Mouse (Mus musculus) midbrain, embryonic 14.5 days (tissue): Measurements from ENCODE around the gene Rnf111. TPM values are rescaled to one million over a fixed set of nuclear protein-coding genes. Genes with fewer than 3 reads are reported as not detected.
"Not testable (repeated sequence)": the region's sequence is repeated elsewhere in the genome, so short reads cannot be mapped to it uniquely, and the experiment has no call there.

Experiments
- ATAC-seq: fragments of 200-750 bp; cut with Nextera tagmentation; 2 replicates; pipeline ENCODE4 v1.8.0; 2017; ENCODE audit warnings: moderate number of reproducible peaks, moderate library complexity; ENCODE audit not compliant: low FRiP score, low TSS enrichment
- DNase-seq: peaks from one replicate; pipeline ENCODE4 v3.0.0-alpha.2; 2015
- H3K27ac ChIP-seq: fragments of 300-500 bp; sonication (generic); replicated peaks from 2 replicates; pipeline ENCODE4 v1.5.1; 2014; ENCODE audit warnings: mild to moderate bottlenecking, low read depth, low read length, moderate library complexity
- H3K27me3 ChIP-seq: fragments of 300-500 bp; sonication (generic); 2 replicates; pipeline ENCODE4 v1.6.1; 2014; ENCODE audit warnings: low read length, control low read depth, mixed read lengths; ENCODE audit not compliant: control insufficient read depth, insufficient read depth
- H3K36me3 ChIP-seq: fragments of 300-500 bp; sonication (generic); 2 replicates; pipeline ENCODE4 v1.6.1; 2014; ENCODE audit warnings: low read length, control low read depth; ENCODE audit not compliant: control insufficient read depth, insufficient read depth
- H3K4me1 ChIP-seq: fragments of 300-500 bp; sonication (generic); 2 replicates; pipeline ENCODE4 v1.6.1; 2014; ENCODE audit warnings: mild to moderate bottlenecking, antibody characterized with exemption, low read length, control low read depth; ENCODE audit not compliant: control insufficient read depth, insufficient read depth
- H3K4me2 ChIP-seq: fragments of 300-500 bp; sonication (generic); 2 replicates; pipeline ENCODE4 v1.6.1; 2014; ENCODE audit warnings: mild to moderate bottlenecking, low read length, moderate library complexity
- H3K4me3 ChIP-seq: fragments of 300-500 bp; sonication (generic); replicated peaks from 2 replicates; pipeline ENCODE4 v1.5.1; 2014; ENCODE audit warnings: low read depth, low read length
- H3K9ac ChIP-seq: fragments of 300-500 bp; sonication (generic); replicated peaks from 2 replicates; pipeline ENCODE4 v1.6.1; 2014; ENCODE audit warnings: mild to moderate bottlenecking, low read length, moderate library complexity
- H3K9me3 ChIP-seq: fragments of 300-500 bp; sonication (generic); 2 replicates; pipeline ENCODE4 v1.6.1; 2016; ENCODE audit warnings: low read length, control low read depth, mixed read lengths; ENCODE audit not compliant: control insufficient read depth
- WGBS: fragments of 180-500 bp; shearing (Covaris S2); extraction: QIAGEN DNeasy Blood & Tissue Kit; methylation state at CpG from one replicate; pipeline ENCODE4 v1.1.7; 2014; 5-methylcytosine and 5-hydroxymethylcytosine counted together
- polyA plus RNA-seq: library from polyadenylated mRNA; unstranded; fragments of >200 nt; fragmentation: Nextera tagmentation; extraction: Ambion mirVana; gene quantifications from 2 replicates; pipeline ENCODE4 v1.2.1, GENCODE M21; 2014

Gene Rnf111
- polyA plus RNA-seq = 37.5 and 38.9 TPM in 2 replicates

DNA sequence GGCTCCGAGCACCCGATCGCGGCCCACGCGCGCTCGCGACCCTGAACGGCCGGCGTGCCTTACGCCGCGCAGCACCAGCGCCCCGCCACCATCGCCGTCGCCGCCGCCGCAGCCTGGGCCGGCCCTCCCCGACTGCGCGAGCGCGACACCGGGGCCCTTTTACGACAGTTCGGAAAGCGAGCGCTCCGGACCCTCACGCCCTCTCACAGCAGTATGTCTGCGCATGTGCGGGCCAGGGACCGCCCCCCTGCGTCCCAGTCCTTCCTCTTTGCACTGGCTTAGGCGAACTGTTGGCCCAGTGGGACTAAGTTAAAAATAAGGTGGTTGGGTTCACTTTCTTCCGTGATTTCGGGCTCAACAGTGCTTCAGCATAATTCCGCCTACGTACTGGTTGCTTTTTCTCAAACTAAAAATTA, at the start of gene Rnf111:
Gene Rnf111, minus strand, starts transcription at position 100 of the 416 bp plus-strand sequence.
- H3K9me3 ChIP-seq = no peaks in the 10 kb centered on the region
- peak; percentile 97 for ATAC-seq
- H3K4me1 ChIP-seq = peaks cover 14% of the 10 kb centered on the region
- H3K4me3 ChIP-seq = peak within 1 kb of the TSS; percentile 88
- H3K4me2 ChIP-seq = peak within 1 kb of the TSS; percentile 64
- under 1% methylated on average over 45 of the region's 45 CpGs for WGBS
- 0 out of 2 replicates have a peak, but pooled peaks cover 4% of the 10 kb centered on the region for H3K36me3 ChIP-seq
- H3K27me3 ChIP-seq = no peaks in the 10 kb centered on the region
- peak within 1 kb of the TSS; percentile 96 for H3K9ac ChIP-seq
- peak within 1 kb of the TSS; percentile 99 for H3K27ac ChIP-seq
- DNase-seq = peak; percentile 97

DNA sequence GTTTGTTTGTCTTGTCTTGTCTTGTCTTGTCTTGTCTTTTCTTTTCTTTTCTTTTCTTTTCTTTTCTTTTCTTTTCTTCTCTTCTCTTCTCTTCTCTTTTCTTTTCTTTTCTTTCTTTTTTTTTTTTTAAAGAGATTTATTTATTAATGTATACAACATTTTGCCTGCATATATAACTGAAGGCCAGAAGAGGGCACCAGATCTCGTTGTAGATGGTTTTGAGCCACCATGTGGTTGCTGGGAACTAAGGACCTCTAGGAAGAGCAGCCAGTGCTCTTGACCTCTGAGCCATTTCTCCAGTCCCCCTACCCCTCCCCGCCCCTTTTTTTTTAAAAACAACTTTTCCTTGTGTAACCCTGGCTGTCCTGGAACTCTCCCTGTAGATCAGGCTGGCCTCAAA, 48.7 kb upstream of the Rnf111 start:
- not testable (repeated sequence) for H3K27me3 ChIP-seq, H3K4me2 ChIP-seq

DNA sequence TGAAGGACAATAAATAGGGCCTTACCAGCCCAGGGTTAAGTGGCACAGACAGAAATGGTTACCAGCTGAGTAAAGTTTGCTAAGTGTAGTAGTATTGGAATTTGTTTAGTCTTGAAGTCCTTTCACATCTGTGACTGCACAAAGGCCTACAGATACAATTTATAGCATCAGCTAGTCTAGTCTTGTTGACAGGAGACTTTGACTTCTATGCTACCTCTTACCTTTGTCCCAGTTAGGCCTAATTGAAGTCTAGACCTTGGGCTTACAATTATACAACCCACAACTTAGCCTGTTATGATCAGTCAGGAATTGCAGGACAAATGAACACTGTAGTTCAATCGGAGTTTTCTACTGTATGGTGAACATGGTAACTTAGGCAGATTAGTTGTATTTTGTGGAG, 48.0 kb upstream of the Rnf111 start:
- Histone ChIP-seq H3K4me1 (0 out of 2 replicates have a peak, but pooled peaks cover 4% of the 10 kb centered on the region), H3K9ac (no peak overlapping the region), H3K9me3 (no peaks in the 10 kb centered on the region; the same call in 1 of the 2 replicates), H3K36me3 (peaks cover 3% of the 10 kb centered on the region; the same call in 1 of the 2 replicates), H3K4me2 (no peak overlapping the region), H3K27ac (no peak overlapping the region), H3K4me3 (no peak overlapping the region), H3K27me3 (no peaks in the 10 kb centered on the region)
- ATAC-seq (no peak), DNase-seq (no peak)
- 98% methylated on average over 1 of the region's 1 CpGs for WGBS

More for the DNA sequence above, 48.7 kb upstream of the Rnf111 start:
- H3K9me3 ChIP-seq, H3K4me1 ChIP-seq, H3K27ac ChIP-seq, H3K36me3 ChIP-seq, H3K9ac ChIP-seq, ATAC-seq, H3K4me3 ChIP-seq, DNase-seq: not testable (repeated sequence)
- 93% methylated on average over 2 of the region's 2 CpGs for WGBS

DNA sequence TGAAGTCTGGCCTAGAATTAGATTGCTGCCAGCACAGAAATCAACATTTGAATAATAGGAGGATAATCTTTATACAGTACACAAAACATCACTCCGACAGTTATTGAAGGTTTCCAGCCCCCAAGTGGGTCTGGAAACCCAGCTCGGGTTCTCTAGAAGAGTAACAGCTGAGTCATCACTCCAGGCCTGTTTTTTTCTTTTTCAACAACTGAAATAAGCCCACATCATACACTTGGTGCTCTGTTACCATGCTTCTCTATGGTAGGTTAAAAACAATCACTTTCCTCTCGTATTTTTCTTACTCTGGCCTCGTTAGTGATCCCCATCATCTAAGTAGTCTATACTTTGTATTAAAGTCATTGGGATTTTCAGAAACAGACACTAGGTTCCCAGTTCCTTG, 44.8 kb upstream of the Rnf111 start:
- H3K4me2 ChIP-seq = no peak overlapping the region
- no peak for ATAC-seq
- WGBS = 85% methylated on average over 4 of the region's 4 CpGs

DNA sequence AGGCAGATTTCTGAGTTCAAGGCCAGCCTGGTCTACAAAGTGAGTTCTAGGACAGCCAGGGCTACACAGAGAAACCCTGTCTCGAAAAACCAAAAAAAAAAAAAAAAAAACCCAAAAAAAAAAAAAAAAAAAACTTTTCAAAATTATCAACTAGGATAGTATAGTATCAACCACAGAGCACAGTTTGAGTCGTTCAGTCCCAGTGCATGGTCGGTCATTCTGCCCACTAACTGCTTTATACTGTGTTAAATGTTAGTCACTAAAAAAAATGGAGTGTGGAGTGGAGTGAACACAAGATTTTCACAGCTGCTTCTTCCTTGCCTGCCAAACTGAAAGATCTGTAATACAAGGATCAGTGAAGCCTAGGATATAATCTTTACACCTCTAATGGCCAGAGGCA, 43.1 kb upstream of the Rnf111 start:
- H3K36me3 ChIP-seq, H3K9ac ChIP-seq, H3K4me3 ChIP-seq, H3K9me3 ChIP-seq, DNase-seq, ATAC-seq, H3K27ac ChIP-seq, H3K27me3 ChIP-seq, H3K4me2 ChIP-seq: not testable (repeated sequence)
- 74% methylated on average over 3 of the region's 3 CpGs for WGBS
- peaks cover 19% of the 10 kb centered on the region for H3K4me1 ChIP-seq

More for the DNA sequence above, 44.8 kb upstream of the Rnf111 start:
- Histone ChIP-seq H3K4me3 (no peak overlapping the region), H3K27ac (no peak overlapping the region), H3K9ac (no peak overlapping the region), H3K27me3 (no peaks in the 10 kb centered on the region), H3K4me1 (peaks cover 19% of the 10 kb centered on the region), H3K9me3 (no peaks in the 10 kb centered on the region; the same call in 1 of the 2 replicates), H3K36me3 (peaks cover 3% of the 10 kb centered on the region; the same call in 1 of the 2 replicates)
- no peak for DNase-seq

DNA sequence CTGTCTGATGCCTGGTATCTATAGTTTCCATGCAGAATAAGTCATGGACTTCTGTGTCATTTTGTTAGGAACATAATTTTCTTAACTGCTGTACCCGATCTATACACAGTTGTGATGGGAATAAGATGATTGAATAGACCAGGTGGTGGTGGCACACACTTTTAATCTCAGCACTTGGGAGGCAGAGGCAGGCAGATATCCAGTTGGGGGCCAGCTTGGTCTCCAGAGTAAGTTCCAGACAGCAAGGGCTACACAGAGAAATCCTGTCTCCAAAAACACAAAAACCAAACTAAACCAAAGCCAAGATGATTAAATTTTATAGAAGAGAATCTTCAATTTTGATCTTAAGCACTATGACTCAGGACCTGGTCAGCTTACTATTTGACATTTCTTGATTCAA, 41.3 kb upstream of the Rnf111 start:
- WGBS = 85% methylated on average over 1 of the region's 1 CpGs
- ATAC-seq = no peak
- Histone ChIP-seq H3K27ac (no peak overlapping the region), H3K4me1 (peaks cover 19% of the 10 kb centered on the region), H3K36me3 (no peaks in the 10 kb centered on the region; the same call in 1 of the 2 replicates), H3K4me3 (no peak overlapping the region), H3K4me2 (no peak overlapping the region), H3K9me3 (no peaks in the 10 kb centered on the region), H3K27me3 (no peaks in the 10 kb centered on the region), H3K9ac (no peak overlapping the region)
- DNase-seq = no peak

DNA sequence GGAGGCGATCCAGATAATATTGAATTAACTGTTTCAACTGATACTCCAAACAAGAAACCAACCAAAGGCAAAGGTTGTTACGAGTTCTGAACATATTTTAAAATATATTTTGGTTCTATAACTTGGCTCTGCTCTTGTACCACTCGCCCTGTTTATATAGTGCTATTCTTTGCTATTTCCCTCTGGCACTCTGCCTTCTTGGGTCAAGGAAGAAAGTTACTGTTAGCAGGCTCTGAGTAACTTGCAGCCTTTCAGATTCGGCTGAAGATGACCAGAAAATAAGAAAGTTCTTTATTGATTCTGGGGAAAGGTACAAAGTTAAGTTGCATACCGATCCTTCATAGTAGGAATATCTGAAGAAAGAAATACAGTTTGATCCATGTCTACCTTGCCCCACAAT, 40.5 kb upstream of the Rnf111 start:
- Histone ChIP-seq H3K27me3 (no peaks in the 10 kb centered on the region), H3K36me3 (no peaks in the 10 kb centered on the region; the same call in 1 of the 2 replicates), H3K4me3 (peak overlapping the region; percentile 84), H3K4me2 (peak overlapping the region; percentile 79), H3K9ac (no peak overlapping the region; the same call in 1 of the 2 replicates), H3K9me3 (no peaks in the 10 kb centered on the region), H3K27ac (no peak overlapping the region), H3K4me1 (peaks cover 19% of the 10 kb centered on the region)
- no peak for DNase-seq
- 69% methylated on average over 5 of the region's 5 CpGs for WGBS
- ATAC-seq = no peak

DNA sequence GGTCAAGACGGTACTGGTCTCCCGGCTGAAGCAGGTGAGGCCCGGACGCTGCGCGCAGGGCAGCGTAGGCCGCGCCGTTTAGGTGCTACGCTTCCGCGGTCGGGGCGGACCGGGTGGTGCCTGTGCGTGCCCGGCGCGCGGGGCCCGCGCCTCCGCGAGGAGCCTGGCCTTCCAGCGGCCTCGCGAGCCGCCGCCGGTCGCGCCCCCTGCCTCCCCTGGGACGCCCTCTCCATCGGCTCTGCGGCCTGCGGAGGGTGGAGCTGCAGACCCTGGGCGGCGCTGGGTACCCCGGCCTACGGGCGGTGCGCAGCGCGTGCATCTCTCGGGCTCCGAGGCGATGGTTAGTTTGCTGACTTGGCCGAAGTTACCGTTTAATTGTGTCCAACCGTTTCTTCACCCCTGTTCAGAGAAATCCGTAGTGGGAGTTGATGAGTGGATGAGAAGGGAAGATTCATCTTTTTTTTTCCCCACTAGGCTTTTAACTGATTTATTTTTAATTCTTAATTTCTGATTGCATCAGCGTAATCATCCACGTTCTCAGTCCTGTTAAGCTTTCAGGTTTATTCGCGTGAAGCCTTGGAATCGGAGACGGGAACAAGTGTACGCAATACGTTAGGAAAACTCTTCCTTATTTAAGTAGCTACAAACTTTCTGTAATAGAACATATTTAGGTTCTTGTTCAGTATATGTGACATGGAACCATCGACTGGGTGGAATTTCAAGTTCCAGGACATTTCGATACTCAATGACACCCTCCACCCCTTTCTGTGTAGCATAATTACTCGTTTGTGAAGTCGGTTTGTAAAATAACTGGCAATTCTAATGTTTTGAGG, 39.7 kb upstream of the Rnf111 start:
- 1% methylated on average over 63 of the region's 64 CpGs for WGBS
- H3K27me3 ChIP-seq = no peaks in the 10 kb centered on the region
- no peaks in the 10 kb centered on the region for H3K9me3 ChIP-seq
- no peaks in the 10 kb centered on the region; the same call in 1 of the 2 replicates for H3K36me3 ChIP-seq
- DNase-seq (peak; percentile 80), ATAC-seq (peak; percentile 77)
- H3K4me1 ChIP-seq = peaks cover 19% of the 10 kb centered on the region
- H3K4me2 ChIP-seq = peak overlapping the region; percentile 79
- peak overlapping the region; percentile 98 for H3K27ac ChIP-seq
- peak overlapping the region; percentile 84 for H3K4me3 ChIP-seq
- H3K9ac ChIP-seq = peak overlapping the region; percentile 96
